Mouse (Mus musculus): ENCODE measurements around the gene Stk33.

DNA sequence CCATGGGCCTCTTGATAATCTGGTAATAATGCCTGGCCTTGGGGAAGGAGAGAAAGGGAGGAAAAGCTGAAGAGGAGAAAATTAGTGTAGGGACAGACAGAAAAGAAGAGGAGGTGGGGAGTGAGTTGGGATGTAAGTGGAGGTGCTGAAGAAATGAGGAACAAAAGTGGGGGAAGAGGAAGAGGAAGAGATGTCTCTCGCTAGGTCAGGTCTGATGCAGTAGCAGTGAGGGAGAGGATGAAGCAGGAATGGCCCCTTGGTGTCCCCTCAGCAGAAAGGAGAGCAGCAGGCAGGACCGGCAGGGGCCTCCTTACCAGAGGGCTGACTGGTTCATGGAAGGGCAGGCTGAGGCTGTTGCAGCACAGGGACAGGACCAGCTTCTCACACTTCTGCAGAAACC lies 16.9 kb upstream of the Stk33 start:
- TF ChIP-seq HCFC1 (IDR thresholded peaks at IDR 0.05; ENCODE audit: borderline replicate concordance, insufficient read depth, low read length) = no peak
- TF ChIP-seq ZNF384 (IDR thresholded peaks at IDR 0.05; ENCODE audit: low read depth, low read length) = no peak
- no peak for TF ChIP-seq ZC3H11A (IDR thresholded peaks at IDR 0.05; ENCODE audit: borderline replicate concordance, low read depth, low read length)
- no peak for TF ChIP-seq MAFK (IDR thresholded peaks at IDR 0.05; ENCODE audit: insufficient read depth, low read depth, low read length)
